Mouse (Mus musculus) cerebellum, postnatal 25 days (tissue): Measurements from ENCODE around the gene Exoc6.
A peak's percentile ranks its signal among the peaks of the same experiment; 100 is the strongest.

Experiments
- DNase-seq, 2 experiments: peaks; one replicate each; pipeline ENCODE4 v3.0.0; 2021; ENCODE audit warnings: mixed read lengths in 2 of 2

Exoc6 gene

DNA sequence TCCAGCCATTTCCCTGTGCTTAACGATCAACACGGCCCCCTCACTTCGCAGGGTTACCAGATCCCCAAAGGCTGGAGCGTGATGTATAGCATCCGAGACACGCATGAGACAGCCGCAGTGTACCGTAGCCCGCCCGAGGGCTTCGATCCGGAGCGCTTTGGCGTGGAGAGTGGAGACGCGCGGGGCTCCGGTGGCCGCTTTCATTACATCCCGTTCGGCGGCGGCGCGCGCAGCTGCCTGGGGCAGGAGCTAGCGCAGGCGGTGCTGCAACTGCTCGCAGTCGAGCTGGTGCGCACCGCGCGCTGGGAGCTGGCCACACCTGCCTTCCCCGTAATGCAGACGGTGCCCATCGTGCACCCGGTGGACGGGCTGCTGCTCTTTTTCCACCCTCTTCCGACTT, 142.7 kb downstream of the Exoc6 start:
- DNase-seq, result peak in 1 of 2 experiments; percentile 16

- DNase-seq, result no peak
Measured at GRCm38 (mm10) chr19:37695146-37695545, 144.9 kb downstream of the Exoc6 start.

- DNase-seq, result no peak
Measured at GRCm38 (mm10) chr19:37695762-37696602, 145.8 kb downstream of the Exoc6 start.

GRCm38 (mm10) chr19:37696603-37697334, 146.6 kb downstream of the Exoc6 start:
- DNase-seq, result no peak

- no peak for DNase-seq
Measured at GRCm38 (mm10) chr19:37697335-37697636, 147.1 kb downstream of the Exoc6 start.

- no peak for DNase-seq
Measured at GRCm38 (mm10) chr19:37697651-37698272, 147.5 kb downstream of the Exoc6 start, which contains the start of gene Cyp26a1. Gene Cyp26a1 (plus strand): TSS chr19:37697798.

DNA sequence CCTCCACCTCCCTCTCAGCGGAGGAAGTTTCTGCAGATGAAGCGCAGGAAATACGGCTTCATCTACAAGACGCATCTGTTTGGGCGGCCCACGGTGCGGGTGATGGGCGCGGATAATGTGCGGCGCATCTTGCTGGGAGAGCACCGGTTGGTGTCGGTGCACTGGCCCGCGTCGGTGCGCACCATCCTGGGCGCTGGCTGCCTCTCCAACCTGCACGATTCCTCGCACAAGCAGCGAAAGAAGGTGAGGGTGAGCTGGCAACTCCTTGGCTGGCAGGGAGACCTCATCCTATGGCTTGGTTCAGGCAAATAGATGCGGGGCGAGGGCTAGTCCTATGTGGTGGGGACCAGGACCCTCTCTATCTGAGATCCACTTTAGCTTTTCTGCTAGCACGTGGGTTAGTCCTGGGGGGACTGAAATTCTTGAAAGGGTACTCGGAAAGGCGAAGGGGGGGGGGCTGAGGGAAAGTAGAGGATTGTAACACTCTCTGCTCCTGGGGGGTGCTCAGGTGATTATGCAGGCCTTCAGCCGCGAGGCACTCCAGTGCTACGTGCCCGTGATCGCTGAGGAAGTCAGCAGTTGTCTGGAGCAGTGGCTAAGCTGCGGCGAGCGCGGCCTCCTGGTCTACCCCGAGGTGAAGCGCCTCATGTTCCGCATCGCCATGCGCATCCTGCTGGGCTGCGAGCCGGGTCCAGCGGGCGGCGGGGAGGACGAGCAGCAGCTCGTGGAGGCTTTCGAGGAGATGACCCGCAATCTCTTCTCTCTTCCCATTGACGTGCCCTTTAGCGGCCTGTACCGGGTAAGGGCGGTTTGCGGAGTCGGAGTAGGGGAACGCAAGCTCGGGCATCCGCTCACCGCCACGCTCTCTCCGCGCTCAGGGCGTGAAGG, 148.3 kb downstream of the Exoc6 start:
- DNase-seq, result no peak

DNA sequence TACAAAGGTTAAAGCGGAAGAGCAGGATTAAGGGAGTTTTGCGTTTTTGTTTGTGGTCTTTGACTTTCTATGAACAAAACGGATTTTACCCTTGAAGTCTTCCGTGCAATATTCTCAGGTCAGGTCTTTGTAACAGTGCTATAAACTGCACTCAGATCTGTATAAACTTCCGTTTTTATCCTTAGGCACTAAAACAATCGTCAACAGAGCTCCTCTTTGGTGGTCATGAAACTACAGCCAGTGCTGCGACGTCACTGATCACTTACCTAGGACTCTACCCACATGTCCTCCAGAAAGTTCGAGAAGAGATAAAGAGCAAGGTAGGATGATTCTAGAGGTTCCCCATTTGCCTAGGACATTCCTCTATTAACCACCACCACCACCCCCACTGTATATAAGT, 149.5 kb downstream of the Exoc6 start:
- no peak for DNase-seq

- no peak for DNase-seq
Measured at GRCm38 (mm10) chr19:37702377-37703076, 152.3 kb downstream of the Exoc6 start.

- peak; percentile 61 to 73 for DNase-seq
Measured at GRCm38 (mm10) chr19:37703902-37704509, 153.8 kb downstream of the Exoc6 start.

GRCm38 (mm10) chr19:37705722-37706121, 155.5 kb downstream of the Exoc6 start:
- DNase-seq, result no peak

GRCm38 (mm10) chr19:37714681-37715080, 164.5 kb downstream of the Exoc6 start:
- no peak for DNase-seq

GRCm38 (mm10) chr19:37715980-37716379, 165.8 kb downstream of the Exoc6 start:
- DNase-seq, result no peak

DNA sequence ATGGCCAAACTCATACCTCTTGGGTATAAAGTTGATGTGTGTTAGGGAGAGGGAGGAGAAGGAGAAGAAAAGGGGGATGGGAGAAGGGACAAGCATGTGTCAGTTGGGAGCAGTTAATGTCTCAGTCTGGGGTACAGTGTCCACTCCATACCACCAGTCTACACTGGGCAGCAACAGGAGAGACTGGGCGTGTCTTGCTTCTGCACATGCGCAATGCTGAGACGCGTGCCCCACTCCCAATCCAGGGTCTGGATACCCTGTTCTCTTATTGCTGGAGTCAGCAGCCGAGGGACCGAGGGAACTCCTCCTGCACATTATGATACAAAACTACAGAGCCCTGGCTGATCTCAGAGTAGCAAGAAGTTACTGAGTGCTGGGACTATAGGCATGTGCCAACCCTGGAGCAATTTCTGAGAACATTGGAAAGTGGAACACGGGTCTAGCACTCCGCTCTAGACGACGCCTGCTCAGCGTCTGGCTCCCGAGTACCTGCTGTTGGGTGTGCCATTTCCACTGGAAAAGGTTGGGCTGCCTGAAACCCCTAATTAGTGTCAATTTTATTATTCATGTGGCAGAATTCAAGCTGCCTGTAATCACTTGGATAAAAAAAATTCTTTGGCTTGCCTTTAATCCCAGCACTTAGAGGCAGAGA, 166.4 kb downstream of the Exoc6 start:
- DNase-seq, result no peak

GRCm38 (mm10) chr19:37719166-37719565, 168.9 kb downstream of the Exoc6 start:
- DNase-seq, result no peak

DNA sequence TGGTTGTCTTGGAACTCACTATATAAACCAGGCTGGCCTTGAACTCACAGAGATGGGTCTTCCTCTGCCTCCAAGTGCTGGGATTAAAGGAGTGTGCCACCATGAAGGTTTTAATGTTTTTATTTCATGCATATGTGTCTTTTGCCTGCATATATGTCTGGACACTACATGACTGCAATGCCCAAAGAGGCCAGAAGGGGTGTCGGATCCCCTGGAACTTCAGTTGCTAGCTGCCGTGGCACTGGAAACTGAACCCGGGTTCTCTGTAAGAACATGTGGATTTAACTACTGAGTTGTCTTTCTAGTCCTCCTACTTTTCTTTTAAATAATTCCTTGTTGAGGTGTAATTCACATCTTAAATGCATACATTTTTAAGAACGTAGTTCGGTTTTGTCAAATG, 174.4 kb downstream of the Exoc6 start:
- no peak for DNase-seq

DNA sequence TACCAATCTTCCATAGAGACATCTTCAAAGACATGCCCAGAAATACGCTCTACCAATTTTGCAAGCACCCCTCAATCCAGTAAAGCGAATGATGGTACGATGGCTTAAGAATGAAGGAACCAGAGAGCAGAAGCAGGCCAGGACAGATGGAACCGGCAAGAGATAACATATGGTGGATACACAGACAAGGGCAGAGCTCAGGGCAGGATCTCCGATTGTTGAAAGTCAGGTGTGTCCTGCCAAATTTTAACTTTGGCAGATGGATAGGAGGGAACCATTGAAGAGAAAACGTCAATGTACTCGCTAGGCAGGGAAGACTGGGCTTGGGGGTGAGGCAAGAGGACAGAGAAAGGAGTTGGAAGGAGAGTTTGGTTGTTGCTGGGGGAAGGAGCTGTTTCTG, 176.4 kb downstream of the Exoc6 start:
- DNase-seq, result peak in 1 of 2 experiments; percentile 9

- no peak for DNase-seq
Measured at GRCm38 (mm10) chr19:37727366-37727765, 177.1 kb downstream of the Exoc6 start.
